Mouse (Mus musculus): ENCODE results near the gene Arhgap27.

Arhgap27 gene

GRCm38 (mm10) chr11:103352239-103352814 is 11.2 kb downstream of the Arhgap27 start:
- ChIA-PET POLR2A (interaction anchor here in 3 of 4 experiments (0.6 to 1.2 kb wide), 8 partner anchors 9 to 94 kb away, joined by 3 to 5 read pairs (median 3); partner anchors contain the start of gene Plekhm1 (in 1 of the 3)), CTCF (interaction anchor here (0.6 to 1.6 kb wide), 15 partner anchors 18 to 1020 kb away, joined by 3 to 9 read pairs (median 4); no protein-coding TSS in a partner anchor)

DNA sequence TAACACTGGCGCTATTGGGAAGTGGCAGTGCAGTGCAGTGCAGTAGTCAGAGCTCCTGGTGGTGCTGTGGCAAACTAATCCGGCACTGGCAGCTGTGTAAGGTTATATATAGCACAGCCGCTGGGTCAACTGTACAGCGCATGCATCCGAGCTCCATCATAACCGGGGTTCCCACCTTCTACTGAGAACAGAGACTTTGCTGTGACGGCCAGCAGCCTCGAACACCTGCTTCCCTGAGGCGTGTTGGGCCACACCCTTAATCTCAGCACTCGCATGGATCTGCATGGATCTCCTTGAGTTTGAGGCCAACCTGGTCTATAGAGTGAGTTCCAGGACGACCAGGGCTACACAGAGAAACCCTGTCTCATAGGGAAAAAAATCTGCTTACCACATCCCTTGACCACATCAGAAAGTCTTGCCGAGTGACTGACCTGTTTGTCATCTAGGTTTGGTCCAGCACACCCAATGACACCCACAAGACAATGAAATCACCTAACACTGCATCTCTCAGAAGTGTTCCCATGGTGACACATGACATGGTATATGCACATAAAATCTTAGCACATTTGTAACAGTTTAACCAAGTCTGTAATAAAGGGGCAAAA is 12.7 kb downstream of the Arhgap27 start:
- ChIA-PET POLR2A (no interaction called here), CTCF (interaction anchor here (0.7 to 2.0 kb wide), 7 partner anchors 8 to 611 kb away, joined by 3 to 6 read pairs (median 4); no protein-coding TSS in a partner anchor)

DNA sequence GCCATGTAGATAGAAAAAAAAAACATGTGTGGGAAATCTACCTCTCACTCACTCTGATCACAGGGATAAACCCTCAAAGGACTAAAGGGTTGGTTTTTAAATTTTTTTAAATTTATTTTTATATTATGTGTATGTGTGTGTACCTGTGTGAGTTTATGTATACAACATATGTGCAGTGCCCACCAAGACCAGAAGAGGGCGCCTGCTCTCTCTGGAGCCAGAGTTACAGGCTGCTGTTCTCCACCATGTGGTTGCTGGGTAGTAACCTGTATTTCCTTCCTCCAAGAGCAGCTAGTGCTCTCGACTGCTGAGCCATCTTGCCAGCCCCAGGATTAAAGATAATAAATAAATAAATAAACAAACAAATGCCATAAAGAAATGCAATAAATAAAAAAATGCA is 13.8 kb downstream of the Arhgap27 start:
- CTCF ChIA-PET, result interaction anchor here in 3 of 4 experiments (0.8 to 2.0 kb wide), 7 partner anchors 9 to 109 kb away, joined by 3 to 6 read pairs (median 4); no protein-coding TSS in a partner anchor
- POLR2A ChIA-PET, result interaction anchor here in 2 of 4 experiments (0.6 to 2.0 kb wide), 2 partner anchors 11 to 286 kb away, joined by 3 to 4 read pairs; no protein-coding TSS in a partner anchor

DNA sequence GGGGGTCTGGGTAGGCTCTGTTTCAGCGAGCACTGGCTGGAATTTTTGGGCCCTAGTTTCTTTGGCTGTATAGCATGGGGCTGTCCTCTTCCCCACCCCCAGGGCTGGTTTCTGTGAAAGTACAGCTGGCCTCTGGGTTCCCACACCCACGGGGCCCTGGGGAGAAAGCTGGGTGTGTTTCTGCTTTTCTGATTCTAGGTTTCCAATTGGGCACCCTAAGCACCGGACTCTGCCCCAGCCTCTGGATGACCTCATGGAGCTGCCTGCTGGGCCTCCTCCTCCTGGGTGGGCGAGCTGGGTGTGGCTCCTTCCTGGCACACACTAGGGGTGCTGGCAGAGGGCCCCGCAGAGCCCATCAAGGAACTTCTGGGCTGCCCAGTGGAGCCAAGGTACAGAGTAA is 16.8 kb downstream of the Arhgap27 start:
- ChIA-PET CTCF (interaction anchor here in 2 of 4 experiments (1.0 to 1.3 kb wide), 2 partner anchors 9 to 13 kb away, joined by 3 read pairs; no protein-coding TSS in a partner anchor), POLR2A (interaction anchor here in 3 of 4 experiments (0.5 to 2.3 kb wide), 6 partner anchors 8 to 1443 kb away, joined by 3 to 11 read pairs (median 4); no protein-coding TSS in a partner anchor)

- POLR2A ChIA-PET, result interaction anchor here (0.5 to 2.3 kb wide), 5 partner anchors 8 to 1443 kb away, joined by 3 to 11 read pairs (median 5); no protein-coding TSS in a partner anchor
- CTCF ChIA-PET, result interaction anchor here in 3 of 4 experiments (1.0 to 1.7 kb wide), 3 partner anchors 8 to 13 kb away, joined by 3 read pairs; no protein-coding TSS in a partner anchor
These were observed 17.3 kb downstream of the Arhgap27 start for GRCm38 (mm10) chr11:103346236-103346635.

GRCm38 (mm10) chr11:103345408-103346091 is 17.9 kb downstream of the Arhgap27 start:
- POLR2A ChIA-PET, result interaction anchor here in 3 of 4 experiments (0.5 to 1.6 kb wide), 6 partner anchors 13 to 230 kb away, joined by 3 to 5 read pairs (median 4); partner anchors contain the start of gene Hexim1 (in 1 of the 3)
- CTCF ChIA-PET, result interaction anchor here in 3 of 4 experiments (0.9 to 3.1 kb wide), 5 partner anchors 12 to 15 kb away, joined by 3 to 13 read pairs (median 3); no protein-coding TSS in a partner anchor

DNA sequence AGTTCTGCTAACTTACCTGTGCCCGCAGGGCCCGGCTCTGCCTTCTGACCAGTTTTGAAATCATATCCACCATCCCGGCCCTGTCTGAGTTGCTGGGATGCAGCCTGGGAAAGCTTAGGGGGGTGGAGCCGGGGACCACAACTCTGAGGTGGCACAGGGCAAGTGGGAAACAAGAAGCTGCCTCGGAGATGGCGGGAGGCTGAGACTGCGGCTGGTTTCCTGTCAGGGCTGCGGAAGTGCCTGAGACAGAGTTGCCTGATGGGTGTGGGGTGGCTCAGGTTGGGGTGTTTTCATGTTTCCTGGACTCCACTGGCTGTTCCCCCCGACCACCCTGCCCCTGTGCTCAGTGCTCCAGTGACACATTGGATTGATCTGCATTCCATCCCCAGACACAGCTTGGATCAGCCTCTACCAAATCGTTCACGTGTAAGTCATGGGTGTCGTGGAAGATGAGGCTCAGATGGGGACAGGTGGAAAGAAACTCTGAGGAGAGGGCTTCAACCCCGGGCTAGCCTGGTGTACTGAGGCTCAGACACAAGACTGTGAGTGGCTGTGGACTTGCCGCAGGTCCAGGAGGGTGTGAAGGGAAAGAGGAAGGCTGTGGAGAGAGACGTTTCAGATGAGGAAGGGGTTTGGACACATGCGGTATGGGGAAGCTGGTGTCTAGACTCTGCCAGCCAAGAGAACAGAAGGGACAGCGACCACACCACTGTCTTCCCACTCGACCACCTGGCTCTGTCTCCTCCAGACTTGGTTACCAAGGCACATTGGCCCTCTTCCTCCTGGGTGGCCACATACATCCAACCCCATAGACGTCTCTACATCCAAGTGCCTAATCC is 18.8 kb downstream of the Arhgap27 start:
- CTCF ChIA-PET, result interaction anchor here (0.6 to 3.1 kb wide), 8 partner anchors 11 to 22 kb away, joined by 3 to 16 read pairs (median 4); no protein-coding TSS in a partner anchor
- POLR2A ChIA-PET, result interaction anchor here in 3 of 4 experiments (0.9 to 1.6 kb wide), 6 partner anchors 11 to 117 kb away, joined by 3 to 5 read pairs (median 4); no protein-coding TSS in a partner anchor

DNA sequence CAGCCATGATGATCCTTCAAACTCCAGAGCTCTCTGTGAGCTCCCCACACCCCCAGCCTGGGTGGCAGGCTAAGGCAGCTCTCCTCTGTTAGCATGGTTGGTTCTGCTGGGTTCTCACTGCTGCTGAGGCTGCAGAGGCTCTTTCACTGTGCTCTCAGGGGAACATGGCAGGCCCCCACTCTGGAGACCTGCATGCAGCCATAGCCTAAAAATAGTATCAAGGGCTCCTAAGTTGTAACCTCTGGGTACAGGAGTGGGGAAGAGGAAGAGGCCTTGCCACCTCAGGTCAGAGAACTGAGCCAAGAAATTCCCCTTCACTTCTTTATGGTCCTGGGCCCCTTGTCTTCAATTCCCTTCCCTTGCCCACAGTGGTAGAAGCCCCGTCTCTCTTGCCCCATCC is 19.6 kb downstream of the Arhgap27 start:
- CTCF ChIA-PET, result interaction anchor here in 3 of 4 experiments (0.6 to 3.1 kb wide), 5 partner anchors 10 to 22 kb away, joined by 3 to 16 read pairs (median 6); no protein-coding TSS in a partner anchor
- POLR2A ChIA-PET, result interaction anchor here in 3 of 4 experiments (0.9 to 1.5 kb wide), 4 partner anchors 10 to 211 kb away, joined by 3 to 5 read pairs (median 3); no protein-coding TSS in a partner anchor

GRCm38 (mm10) chr11:103343063-103343462 is 20.4 kb downstream of the Arhgap27 start:
- CTCF ChIA-PET, result interaction anchor here in 1 of 4 experiments (1.3 to 3.1 kb wide), 2 partner anchors 9 to 16 kb away, joined by 3 to 13 read pairs; no protein-coding TSS in a partner anchor
- POLR2A ChIA-PET, result interaction anchor here in 1 of 4 experiments (1.0 kb wide), 1 partner anchor 210 kb away, joined by 3 read pairs; no protein-coding TSS in a partner anchor

DNA sequence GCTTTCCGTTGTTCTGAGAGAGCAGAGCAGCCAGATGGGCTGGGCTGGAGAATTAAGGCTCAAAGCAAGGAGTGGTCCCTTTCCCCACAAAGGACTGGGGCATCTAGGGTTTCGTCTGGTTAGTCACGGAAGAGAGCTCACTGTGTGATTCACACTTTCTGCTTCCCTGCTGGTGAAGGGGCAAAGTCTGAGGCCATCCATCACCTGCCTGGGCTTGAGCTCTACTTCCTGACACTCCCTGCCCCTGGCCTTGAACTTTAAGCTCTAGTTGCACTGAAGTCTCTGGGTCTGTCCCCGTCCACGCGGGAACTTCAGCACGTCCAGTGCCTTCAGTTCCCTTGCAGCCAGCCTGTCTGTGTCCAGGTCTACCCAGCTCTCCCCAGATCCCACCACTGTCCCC is 22.8 kb downstream of the Arhgap27 start:
- CTCF ChIA-PET, result interaction anchor here in 2 of 4 experiments (0.6 to 1.9 kb wide), 6 partner anchors 8 to 238 kb away, joined by 3 to 10 read pairs (median 5); no protein-coding TSS in a partner anchor

GRCm38 (mm10) chr11:103340130-103340529 is 23.4 kb downstream of the Arhgap27 start:
- ChIA-PET CTCF (interaction anchor here in 3 of 4 experiments (0.6 to 1.9 kb wide), 7 partner anchors 8 to 411 kb away, joined by 3 to 8 read pairs (median 3); no protein-coding TSS in a partner anchor), POLR2A (interaction anchor here in 3 of 4 experiments (0.5 to 2.1 kb wide), 9 partner anchors 12 to 492 kb away, joined by 3 to 9 read pairs (median 3); partner anchors contain the start of gene Hexim1 (in 1 of the 3))

More for the DNA sequence above, 22.8 kb downstream of the Arhgap27 start:
- POLR2A ChIA-PET, result interaction anchor here in 3 of 4 experiments (0.8 to 2.1 kb wide), 9 partner anchors 11 to 225 kb away, joined by 3 to 9 read pairs (median 3); partner anchors contain the start of genes Hexim1 (in 1 of the 3) and Map3k14 (in 1 of the 3)

GRCm38 (mm10) chr11:103339414-103340119 is 23.9 kb downstream of the Arhgap27 start:
- CTCF ChIA-PET, result interaction anchor here in 3 of 4 experiments (0.6 to 1.9 kb wide), 7 partner anchors 7 to 410 kb away, joined by 3 to 8 read pairs (median 3); no protein-coding TSS in a partner anchor

DNA sequence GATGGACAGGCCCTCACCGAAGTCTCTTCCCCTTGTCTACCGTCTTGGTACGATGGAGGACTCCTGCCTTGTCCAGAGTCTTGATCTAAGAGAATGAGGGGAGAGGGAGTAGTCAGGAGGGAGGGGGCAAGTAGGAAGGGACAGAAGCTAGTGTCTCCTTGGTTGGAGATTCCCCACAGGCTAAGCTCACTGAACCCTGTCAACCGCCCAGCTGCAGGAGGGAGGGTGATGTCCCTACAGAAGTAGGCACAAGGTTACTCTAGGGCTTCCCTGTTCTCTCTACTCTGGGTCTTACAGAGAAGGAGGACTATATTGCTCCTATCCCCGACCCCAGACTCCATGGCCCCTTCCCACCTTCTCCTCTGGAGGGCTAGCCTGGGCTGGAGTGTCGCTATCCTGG is 24.8 kb downstream of the Arhgap27 start:
- POLR2A ChIA-PET, result interaction anchor here in 3 of 4 experiments (0.6 to 1.7 kb wide), 5 partner anchors 8 to 238 kb away, joined by 3 to 5 read pairs (median 4); partner anchors contain the start of gene Hexim1 (in 1 of the 3)
- CTCF ChIA-PET, result interaction anchor here in 1 of 4 experiments (1.2 to 1.3 kb wide), 3 partner anchors 8 to 227 kb away, joined by 3 to 5 read pairs (median 3); no protein-coding TSS in a partner anchor

More at GRCm38 (mm10) chr11:103339414-103340119, 23.9 kb downstream of the Arhgap27 start:
- POLR2A ChIA-PET, result interaction anchor here in 3 of 4 experiments (0.5 to 2.1 kb wide), 7 partner anchors 13 to 492 kb away, joined by 3 to 9 read pairs (median 3); partner anchors contain the start of gene Hexim1 (in 1 of the 3)

- CTCF ChIA-PET, result interaction anchor here in 1 of 4 experiments (1.2 to 1.3 kb wide), 3 partner anchors 9 to 226 kb away, joined by 3 to 5 read pairs (median 3); no protein-coding TSS in a partner anchor
These were observed 25.4 kb downstream of the Arhgap27 start for GRCm38 (mm10) chr11:103338119-103338518.

GRCm38 (mm10) chr11:103337180-103337579 is 26.3 kb downstream of the Arhgap27 start:
- ChIA-PET CTCF (no interaction called here), POLR2A (no interaction called here)

More at GRCm38 (mm10) chr11:103338119-103338518, 25.4 kb downstream of the Arhgap27 start:
- POLR2A ChIA-PET, result interaction anchor here in 2 of 4 experiments (0.6 to 1.7 kb wide), 5 partner anchors 9 to 222 kb away, joined by 3 to 5 read pairs (median 4); partner anchors contain the start of gene Hexim1 (in 1 of the 2)

Measured in embryonic stem cell, embryonic (primary cell).